Mouse (Mus musculus) subcutaneous adipose tissue, adult 2 months (tissue): Measurements from ENCODE around the gene Zfp595. TPM values are rescaled to one million over a fixed set of nuclear protein-coding genes. Genes with fewer than 3 reads are reported as not detected.

Experiments used
- polyA plus RNA-seq: library from polyadenylated mRNA; depleted of rRNA; stranded (reverse); fragments of >200 nt; gene quantifications from 2 replicates; pipeline ENCODE4 v1.2.3, GENCODE M21; 2012; ENCODE audit warnings: low replicate concordance; rRNA removed

The Zfp595 gene
- polyA plus RNA-seq = 0.95 and 1.3 TPM in 2 replicates

DNA sequence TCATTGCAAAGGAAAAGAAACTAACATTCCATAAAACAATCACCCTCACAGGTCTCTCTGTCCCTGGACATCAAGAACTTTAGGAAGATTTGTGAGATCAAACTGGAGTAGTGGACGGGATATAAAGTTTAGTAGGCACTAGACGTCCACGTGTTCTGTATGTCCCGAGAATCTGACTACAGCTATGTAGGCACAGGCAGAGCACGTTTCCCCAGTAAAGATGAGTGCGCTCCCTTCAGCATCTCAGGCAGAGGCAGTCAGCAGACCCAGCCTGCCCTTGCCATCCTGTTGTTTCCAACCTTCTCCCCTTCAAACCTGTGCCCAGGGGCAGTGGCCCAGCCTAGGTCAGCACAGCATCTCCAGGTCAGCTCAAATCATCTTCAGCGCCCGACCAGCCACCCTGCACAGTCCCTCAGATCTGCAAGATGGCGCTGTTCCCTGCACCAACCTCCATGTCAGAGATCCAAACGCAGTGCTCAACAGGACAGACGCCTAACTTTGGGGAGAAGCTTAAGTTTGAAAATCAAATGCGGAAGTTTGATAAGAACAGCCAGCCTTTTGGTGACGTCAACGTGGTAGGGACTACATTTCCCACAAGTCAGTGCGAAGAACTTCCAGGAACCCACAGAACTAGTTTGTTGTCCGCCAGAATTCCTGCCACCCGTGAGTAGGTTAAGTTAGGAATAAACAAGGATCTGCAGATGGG is at the start of gene Zfp595:
Zfp595 (minus strand) TSS at position 552 of the 706 bp plus-strand sequence.

DNA sequence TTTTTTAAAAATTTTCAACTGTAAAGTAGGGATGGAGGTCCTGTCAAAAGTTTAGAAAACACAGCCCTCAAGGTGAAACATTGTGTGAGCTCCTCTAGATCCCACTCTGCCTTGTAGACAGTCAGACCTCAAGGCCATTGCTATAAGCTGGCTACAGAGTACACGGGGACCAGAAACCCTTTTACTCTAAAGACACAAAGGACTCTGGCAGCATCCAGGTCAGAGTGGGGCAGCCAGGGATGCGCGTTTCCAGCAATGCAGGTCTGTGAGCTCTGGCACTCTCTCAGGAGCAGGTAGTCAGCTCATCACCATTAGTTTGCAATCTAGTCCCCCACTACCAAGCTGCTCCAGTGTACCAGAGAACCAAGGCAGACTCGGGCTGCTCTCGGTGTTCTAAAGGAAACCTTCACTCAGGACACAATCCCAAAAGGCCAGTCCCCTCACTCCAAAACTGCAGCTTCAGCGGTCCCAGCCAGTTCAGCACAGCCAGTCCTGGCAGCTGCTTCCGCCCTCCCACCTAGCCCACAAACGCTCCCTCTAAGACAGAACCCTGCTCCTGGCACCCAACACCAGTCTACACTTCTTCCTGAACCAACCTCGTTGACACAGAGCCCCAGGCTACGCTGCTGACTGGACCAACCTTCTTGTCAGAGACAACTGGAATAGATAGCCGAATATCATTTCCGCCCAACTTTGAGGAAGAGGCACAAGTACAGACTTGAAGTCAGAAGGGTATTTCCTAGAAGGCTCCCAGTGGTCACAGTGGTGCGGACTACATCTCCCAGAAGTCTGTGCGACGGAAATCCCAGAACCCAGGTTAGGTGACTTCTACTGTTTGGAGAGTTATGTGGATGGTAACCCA is 42.9 kb upstream of the Zfp595 start, which contains the start of the genes Gm28041 and Zfp456:
Gm28041 (minus strand) TSS at position 684 of the 862 bp plus-strand sequence.
Zfp456 (minus strand) TSS at position 761 of the 862 bp plus-strand sequence.

DNA sequence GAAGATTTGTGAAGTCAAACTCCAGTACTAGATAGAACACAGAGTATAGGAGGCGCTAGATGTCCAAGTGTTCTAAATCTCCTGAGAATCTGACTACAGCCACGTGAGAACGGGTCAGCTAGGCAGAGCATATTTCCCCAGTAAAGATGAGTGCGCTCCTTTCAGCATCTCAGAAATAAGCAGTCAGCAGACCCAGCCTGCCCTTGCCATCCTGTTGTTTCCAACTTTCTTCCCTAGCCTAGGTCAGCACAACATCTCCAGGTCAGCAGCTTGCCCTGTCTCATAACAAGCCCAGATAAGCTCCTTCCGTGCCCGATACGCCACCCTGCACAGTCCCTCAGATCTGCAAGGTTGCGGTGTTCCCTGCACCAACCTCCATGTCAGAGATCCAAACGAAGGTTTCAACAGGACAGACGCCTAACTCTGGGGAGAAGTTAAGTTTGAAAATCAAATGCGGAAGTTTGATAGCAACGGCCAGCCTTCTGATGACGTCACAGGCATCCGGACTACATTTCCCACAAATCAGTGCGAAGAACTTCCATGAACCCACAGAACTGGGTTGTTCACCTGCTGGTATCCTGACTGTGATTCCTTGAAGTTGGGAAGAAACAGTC is 27.9 kb upstream of the Zfp595 start, which contains the start of the genes Gm28044 and Zfp953:
Gm28044 (minus strand) TSS at position 406 of the 614 bp plus-strand sequence.
Zfp953 (minus strand) TSS at position 475 of the 614 bp plus-strand sequence.

DNA sequence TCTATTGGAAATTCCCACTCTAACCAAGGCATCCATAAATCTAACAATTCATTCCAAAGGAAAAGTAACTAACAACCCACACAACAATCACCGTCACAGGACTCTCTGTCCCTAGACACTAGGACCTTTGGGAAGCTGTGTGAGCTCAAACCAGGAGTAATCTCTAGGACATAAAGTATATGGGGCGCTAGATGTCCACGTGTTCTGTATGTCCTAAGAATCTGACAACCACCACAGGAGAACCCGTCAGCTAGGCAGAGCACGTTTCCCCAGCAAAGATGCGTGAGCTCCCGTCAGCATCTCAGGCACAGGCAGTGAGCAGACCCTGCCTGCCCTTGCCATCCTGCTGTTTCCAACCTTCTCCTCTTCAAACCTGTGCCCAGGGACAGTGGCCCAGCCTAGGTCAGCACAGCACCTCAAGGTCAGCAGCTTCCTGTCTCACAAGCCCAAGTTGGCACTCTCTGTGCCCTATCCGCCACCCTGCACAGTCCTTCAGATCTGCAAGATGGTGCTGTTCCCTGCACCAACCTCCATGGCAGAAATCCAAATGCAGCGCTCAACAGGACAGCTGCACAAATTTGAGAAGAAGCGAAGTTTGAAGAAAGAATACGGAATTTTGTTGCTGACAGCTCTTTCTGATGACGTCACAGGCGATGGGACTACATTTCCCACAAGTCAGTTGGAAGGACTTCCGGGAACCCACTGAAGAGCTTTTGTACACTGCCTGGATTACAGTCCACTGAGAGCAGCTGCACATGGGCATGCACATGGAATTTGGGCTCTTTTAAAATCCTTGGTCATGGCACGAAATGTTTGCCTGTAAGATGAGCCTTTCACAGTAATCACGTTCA is 26.3 kb downstream of the Zfp595 start, which contains the start of gene Zfp457:
Zfp457 (minus strand) TSS at position 664 of the 851 bp plus-strand sequence.

DNA sequence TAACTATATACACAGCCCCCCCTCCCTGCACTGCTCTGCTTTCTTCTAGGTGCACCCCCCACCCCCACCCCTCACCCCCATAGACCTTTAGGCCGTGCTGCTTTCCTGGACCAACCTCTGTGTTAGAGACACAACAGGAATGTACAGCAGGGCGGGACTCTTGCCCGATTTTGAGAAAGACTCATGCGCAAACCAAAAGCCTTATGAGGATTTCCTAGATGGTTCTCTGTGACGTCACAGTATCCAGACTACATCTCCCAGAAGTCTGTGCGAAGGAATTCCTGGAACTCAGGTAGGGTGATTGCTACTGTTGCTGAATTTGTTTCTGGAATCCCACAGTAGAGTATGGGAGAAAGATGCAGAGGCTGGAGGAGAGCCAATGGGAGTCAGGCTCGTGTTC is 54.1 kb downstream of the Zfp595 start, which contains the start of gene Zfp458:
Zfp458 (minus strand) TSS at position 153 of the 400 bp plus-strand sequence.

Other genes starting within 250 kb of the Zfp595 start
- 0.60 TPM in 1 of 2 replicates, not detected in the other for gene Zfp708, start 234.6 kb downstream of the Zfp595 start, polyA plus RNA-seq
- gene Gm28557, start 224.0 kb downstream of the Zfp595 start, polyA plus RNA-seq = 3.7 and 3.9 TPM in 2 replicates
- 0.27 and 0.40 TPM in 2 replicates for gene Rslcan18, start 216.3 kb downstream of the Zfp595 start, polyA plus RNA-seq
- gene Zfp759, start 210.9 kb downstream of the Zfp595 start, polyA plus RNA-seq = 0.43 and 0.59 TPM in 2 replicates
- gene Rsl1, start 159.4 kb downstream of the Zfp595 start, polyA plus RNA-seq = 1.8 and 3.8 TPM in 2 replicates
- gene Zfp455, start 138.1 kb downstream of the Zfp595 start, polyA plus RNA-seq = 0.33 and 0.71 TPM in 2 replicates
- 0.34 and 0.78 TPM in 2 replicates for gene Zfp458, start 54.1 kb downstream of the Zfp595 start, polyA plus RNA-seq
- gene Zfp457, start 26.1 kb downstream of the Zfp595 start, polyA plus RNA-seq = 1.0 and 1.5 TPM in 2 replicates
- not detected in 2 replicates for gene Gm28044, start 28.0 kb upstream of the Zfp595 start, polyA plus RNA-seq
- 0.35 and 0.37 TPM in 2 replicates for gene Zfp953, start 28.0 kb upstream of the Zfp595 start, polyA plus RNA-seq
- gene Gm28041, start 43.2 kb upstream of the Zfp595 start, polyA plus RNA-seq = 0.28 TPM in 1 of 2 replicates, not detected in the other
- gene Zfp456, start 43.2 kb upstream of the Zfp595 start, polyA plus RNA-seq = 0.21 and 0.32 TPM in 2 replicates
- gene Zfp429, start 67.2 kb upstream of the Zfp595 start, polyA plus RNA-seq = 2.2 and 4.0 TPM in 2 replicates
- 0.32 and 0.41 TPM in 2 replicates for gene Zfp459, start 88.8 kb upstream of the Zfp595 start, polyA plus RNA-seq
- gene Zfp874a, start 119.1 kb upstream of the Zfp595 start, polyA plus RNA-seq = 2.2 and 5.1 TPM in 2 replicates
- 4.4 and 5.5 TPM in 2 replicates for gene Zfp874b, start 151.7 kb upstream of the Zfp595 start, polyA plus RNA-seq
- 1.1 and 1.5 TPM in 2 replicates for gene Zfp58, start 168.0 kb upstream of the Zfp595 start, polyA plus RNA-seq
- gene Gm26965, start 193.6 kb upstream of the Zfp595 start, polyA plus RNA-seq = not detected in 2 replicates
- 23.3 and 37.9 TPM in 2 replicates for gene Zfp87, start 193.6 kb upstream of the Zfp595 start, polyA plus RNA-seq
- 2.0 and 4.3 TPM in 2 replicates for gene Zfp748, start 221.3 kb upstream of the Zfp595 start, polyA plus RNA-seq